ENCODE assay signal across 9 mouse cellular contexts in genomic region chr7:67061756-67062155, GRCm38 (mm10).
A peak's percentile ranks its signal among the peaks of the same experiment; 100 is the strongest.
DNase-seq lines count a peak whose midpoint lies in the region; ATAC-seq lines count a peak whose summit lies in the region.
"Had no signal": no experiment of that assay in that cellular context is flagged by ENCODE, and none has a peak within 500 bp of the region (broad histone marks: within the 10 kb centered on the region; RNA-seq: fewer than 3 reads in every experiment).

No protein-coding gene starts in this region.

- no peaks in the 10 kb centered on the region for H3K36me3 ChIP-seq in limb, embryonic 11.5 days (ENCODE audit: control insufficient read depth, insufficient read depth, low read length)
- no peaks in the 10 kb centered on the region for H3K36me3 ChIP-seq in limb, embryonic 10.5 days
- H3K36me3 ChIP-seq: limb, embryonic 12.5 days had no signal

- no peak overlapping the region for H3K4me3 ChIP-seq in limb, embryonic 11.5 days (ENCODE audit: low read depth, low read length)
- no peak overlapping the region for H3K4me3 ChIP-seq in limb, embryonic 10.5 days
- H3K4me3 ChIP-seq: limb, embryonic 12.5 days had no signal

- H3K9ac ChIP-seq in limb, embryonic 11.5 days (ENCODE audit: low read length), result no peak overlapping the region
- H3K9ac ChIP-seq: limb, embryonic 12.5 days had no signal

- WGBS in limb, embryonic 11.5 days, result 85% methylated on average over 9 of the region's 9 CpGs
- 86% methylated on average over 9 of the region's 9 CpGs for WGBS in limb, embryonic 10.5 days

- no peak overlapping the region for H3K27ac ChIP-seq in limb, embryonic 11.5 days (replicated peaks; ENCODE audit: low read depth, low read length)
- H3K27ac ChIP-seq in limb, embryonic 10.5 days, result no peak overlapping the region
- H3K27ac ChIP-seq: limb, embryonic 12.5 days had no signal

- peak; percentile 30 for DNase-seq in cerebellum, adult 8-10 months
- DNase-seq in limb, embryonic 11.5 days (ENCODE audit: low spot score), result peak; percentile 60
- DNase-seq in limb, embryonic 10.5 days (ENCODE audit: low spot score), result no peak
- peak; percentile 13 for DNase-seq in WW6 (ENCODE audit: low read depth, low spot score)
- peak; percentile 43 for DNase-seq in forelimb bud, embryonic 11.5 days (ENCODE audit: low read depth, low spot score)

- H3K4me1 ChIP-seq in limb, embryonic 11.5 days (ENCODE audit: control insufficient read depth, insufficient read depth, low read length), result peaks cover 9% of the 10 kb centered on the region
- H3K4me1 ChIP-seq in limb, embryonic 10.5 days, result peaks cover 5% of the 10 kb centered on the region

- no peak for ATAC-seq in cerebellum, adult (ENCODE audit: insufficient number of reproducible peaks, low FRiP score, low TSS enrichment)
- no peak for ATAC-seq in limb, embryonic 11.5 days (ENCODE audit: insufficient number of reproducible peaks, low FRiP score, low TSS enrichment, low read depth)
- peak; percentile 74; the same call in 1 of the 2 replicates for ATAC-seq in megakaryocyte progenitor cell, adult 5-6 weeks (replicated peaks; ENCODE audit: poor library complexity)
- no peak for ATAC-seq in erythroblast, adult 5-6 weeks (replicated peaks; ENCODE audit: low FRiP score, poor library complexity, severe bottlenecking)

- H3K4me2 ChIP-seq in limb, embryonic 11.5 days (ENCODE audit: low read depth, severe bottlenecking), result no peak overlapping the region
- H3K4me2 ChIP-seq: limb, embryonic 12.5 days had no signal

- H3K9me3 ChIP-seq in limb, embryonic 11.5 days (ENCODE audit: control insufficient read depth, low read length), result no peaks in the 10 kb centered on the region
- no peaks in the 10 kb centered on the region for H3K9me3 ChIP-seq in limb, embryonic 10.5 days (replicated peaks)
- H3K9me3 ChIP-seq: limb, embryonic 12.5 days had no signal

- no peaks in the 10 kb centered on the region for H3K27me3 ChIP-seq in limb, embryonic 11.5 days (ENCODE audit: control insufficient read depth, insufficient read depth, low read length)
- H3K27me3 ChIP-seq in limb, embryonic 10.5 days (ENCODE audit: low read depth, poor library complexity, severe bottlenecking), result no peaks in the 10 kb centered on the region
- H3K27me3 ChIP-seq: limb, embryonic 12.5 days had no signal
